Mouse (Mus musculus) liver, embryonic 11.5 days (tissue): ENCODE measurements at regions not wholly inside any gene's neighbourhood (a gene's known extent, or its start where the extent isn't known, plus 50 kb on each side); places are given as distances from the start of the nearest gene placed in this dataset.

Experiments
- ATAC-seq: fragments of 200-750 bp; cut with Nextera tagmentation; replicated peaks from 2 replicates; pipeline ENCODE4 v1.8.0; 2017; ENCODE audit warnings: moderate number of reproducible peaks, mild to moderate bottlenecking, moderate TSS enrichment, moderate library complexity; ENCODE audit not compliant: low FRiP score
- DNase-seq: peaks from one replicate; pipeline ENCODE4 v3.0.0-alpha.2; 2017; ENCODE audit warnings: low spot score
- H3K27ac ChIP-seq: fragments of 300-500 bp; sonication (generic); 2 replicates; pipeline ENCODE4 v1.5.1; 2014; ENCODE audit warnings: mild to moderate bottlenecking, low read depth, low read length, control low read depth
- H3K27me3 ChIP-seq: fragments of 300-500 bp; sonication (generic); replicated peaks from 2 replicates; pipeline ENCODE4 v1.6.1; 2014; ENCODE audit warnings: low read length, mixed read lengths; ENCODE audit not compliant: control insufficient read depth, insufficient read depth
- H3K36me3 ChIP-seq: fragments of 300-500 bp; sonication (generic); 2 replicates; pipeline ENCODE4 v1.6.1; 2014; ENCODE audit warnings: mild to moderate bottlenecking, low read length, moderate library complexity, mixed read lengths; ENCODE audit not compliant: control insufficient read depth, insufficient read depth
- H3K4me1 ChIP-seq: fragments of 300-500 bp; sonication (generic); replicated peaks from 2 replicates; pipeline ENCODE4 v1.6.1; 2014; ENCODE audit warnings: low read length, mixed read lengths; ENCODE audit not compliant: control insufficient read depth, insufficient read depth
- H3K4me2 ChIP-seq: fragments of 300-500 bp; sonication (generic); 2 replicates; pipeline ENCODE4 v1.6.1; 2014; ENCODE audit warnings: mild to moderate bottlenecking, control low read depth, moderate library complexity
- H3K4me3 ChIP-seq: fragments of 300-500 bp; sonication (generic); 2 replicates; pipeline ENCODE4 v1.5.1; 2014; ENCODE audit warnings: low read depth, low read length, control low read depth
- H3K9ac ChIP-seq: fragments of 300-500 bp; sonication (generic); 2 replicates; pipeline ENCODE4 v1.6.1; 2014; ENCODE audit warnings: low read depth, low read length, control low read depth
- H3K9me3 ChIP-seq: fragments of 300-500 bp; sonication (generic); 2 replicates; pipeline ENCODE4 v1.6.1; 2016; ENCODE audit warnings: low read length, inconsistent platforms, mixed read lengths; ENCODE audit not compliant: control insufficient read depth
- WGBS: fragments of 180-500 bp; shearing (Covaris S2); extraction: QIAGEN DNeasy Blood & Tissue Kit; methylation state at CpG from one replicate; pipeline ENCODE4 v1.1.7; 2014; 5-methylcytosine and 5-hydroxymethylcytosine counted together

DNA sequence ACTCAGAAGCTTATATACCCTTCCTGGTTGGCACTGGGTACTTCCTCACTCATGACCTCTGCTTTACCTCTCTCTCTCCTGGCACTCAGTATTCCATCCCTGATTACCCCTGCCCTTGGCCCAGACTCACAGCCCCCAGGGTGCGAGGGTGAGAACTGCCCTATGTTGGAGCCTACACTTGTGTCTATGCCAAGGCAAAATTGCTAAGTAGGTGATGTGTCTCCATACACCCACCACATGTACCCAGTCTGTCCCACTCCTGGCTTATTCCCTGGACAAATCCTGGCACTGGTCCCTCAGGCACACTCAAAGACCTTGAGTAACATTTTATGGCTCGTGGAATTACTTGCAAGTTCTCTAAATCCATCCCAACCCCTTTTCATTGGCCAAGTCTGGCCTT lies 114.5 kb upstream of the Cd180 start:
- H3K36me3 ChIP-seq, result no peaks in the 10 kb centered on the region
- no peak overlapping the region for H3K9ac ChIP-seq
- H3K9me3 ChIP-seq, result no peaks in the 10 kb centered on the region
- no peak for DNase-seq
- no peaks in the 10 kb centered on the region for H3K27me3 ChIP-seq
- H3K27ac ChIP-seq, result no peak overlapping the region
- no peak for ATAC-seq
- whole genome bisulfite sequencing, result 80% methylated on average over 2 of the region's 2 CpGs
- no peaks in the 10 kb centered on the region for H3K4me1 ChIP-seq
- no peak overlapping the region for H3K4me3 ChIP-seq
- H3K4me2 ChIP-seq, result no peak overlapping the region

DNA sequence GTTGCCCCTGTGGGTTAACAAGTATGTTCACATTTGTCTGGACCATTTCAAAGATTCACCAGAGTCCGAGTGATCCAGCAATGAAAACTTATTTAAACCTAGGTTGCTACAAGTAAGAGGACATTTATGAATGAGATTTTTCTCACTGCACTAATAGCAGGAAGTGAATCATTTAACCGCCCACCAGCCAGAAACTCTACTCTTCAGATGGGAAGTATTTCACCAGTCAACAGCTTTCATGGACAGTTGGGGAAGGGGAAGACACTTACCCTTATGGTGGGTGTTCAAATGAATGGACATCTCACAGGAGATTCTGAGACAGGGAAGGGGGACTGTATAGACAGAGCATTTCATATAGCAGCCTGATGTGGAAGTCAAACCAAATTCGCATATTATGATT lies 113.7 kb upstream of the Cd180 start:
- H3K4me3 ChIP-seq, result no peak overlapping the region

DNA sequence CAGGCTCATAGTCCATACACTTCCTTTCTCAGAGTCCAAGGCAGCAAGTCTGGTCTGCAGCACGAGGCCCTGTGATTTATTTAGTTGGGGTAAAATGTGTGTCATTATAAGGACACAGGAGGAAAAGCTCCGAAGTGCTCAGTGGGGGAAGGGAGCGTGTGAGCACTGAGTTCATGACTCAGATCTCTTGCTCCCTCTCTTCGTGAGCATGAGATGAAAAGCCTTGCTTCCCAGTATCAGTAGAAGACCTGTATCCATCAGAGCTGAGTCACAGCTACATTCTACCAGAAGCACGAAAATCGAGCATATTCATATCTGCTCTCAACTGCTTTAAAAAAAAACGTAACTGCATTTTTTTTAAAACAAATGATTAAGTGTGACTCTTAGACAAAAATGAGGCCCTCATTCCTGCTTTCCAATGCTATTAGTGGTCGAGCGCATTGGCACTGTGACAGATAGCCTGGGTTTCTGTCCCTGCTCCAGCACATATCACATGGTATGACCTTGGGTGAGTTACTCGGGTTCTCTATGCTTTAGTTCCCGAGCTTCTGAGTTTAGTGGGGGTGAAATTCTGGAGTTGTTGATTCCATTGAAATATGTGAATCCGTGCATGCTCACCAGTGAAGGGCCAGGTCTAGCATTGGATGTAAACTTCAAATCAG lies 109.2 kb upstream of the Cd180 start:
- no peaks in the 10 kb centered on the region for H3K9me3 ChIP-seq
- ATAC-seq (no peak), DNase-seq (no peak)
- no peak overlapping the region for H3K9ac ChIP-seq
- H3K36me3 ChIP-seq, result no peaks in the 10 kb centered on the region
- H3K4me3 ChIP-seq, result no peak overlapping the region
- H3K4me1 ChIP-seq, result no peaks in the 10 kb centered on the region
- H3K4me2 ChIP-seq, result no peak overlapping the region
- WGBS, result 70% methylated on average over 12 of the region's 12 CpGs
- no peaks in the 10 kb centered on the region for H3K27me3 ChIP-seq
- no peak overlapping the region for H3K27ac ChIP-seq

More for the DNA sequence above, 113.7 kb upstream of the Cd180 start:
- H3K9me3 ChIP-seq, result no peaks in the 10 kb centered on the region
- no peak overlapping the region for H3K9ac ChIP-seq
- no peaks in the 10 kb centered on the region for H3K36me3 ChIP-seq
- no peak overlapping the region for H3K4me2 ChIP-seq
- ATAC-seq, result no peak
- no peaks in the 10 kb centered on the region for H3K27me3 ChIP-seq
- WGBS, result 74% methylated on average over 3 of the region's 3 CpGs
- no peak overlapping the region for H3K27ac ChIP-seq
- no peaks in the 10 kb centered on the region for H3K4me1 ChIP-seq
- no peak for DNase-seq

DNA sequence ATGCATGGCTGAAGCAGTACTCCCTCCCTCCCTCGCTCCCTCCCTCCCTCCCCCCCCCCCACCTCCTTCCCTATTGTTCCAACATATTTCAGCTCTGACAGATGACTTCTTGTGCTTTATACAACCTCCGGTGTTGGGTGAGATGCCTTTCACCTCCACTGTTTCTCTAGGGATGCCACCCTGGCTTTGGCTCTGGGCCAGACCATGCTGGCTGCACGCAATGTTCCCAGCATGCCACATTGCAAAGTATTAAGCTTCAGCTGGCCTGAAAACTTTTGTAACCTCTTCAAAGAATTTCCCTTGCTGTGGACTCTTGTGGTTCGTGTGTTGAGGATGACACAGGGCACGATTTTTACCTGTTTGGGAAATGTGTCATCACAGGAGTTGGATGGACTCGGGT lies 107.1 kb upstream of the Cd180 start:
- no peaks in the 10 kb centered on the region for H3K9me3 ChIP-seq
- no peak for DNase-seq
- no peak overlapping the region for H3K27ac ChIP-seq
- no peaks in the 10 kb centered on the region for H3K4me1 ChIP-seq
- ATAC-seq, result no peak
- no peaks in the 10 kb centered on the region for H3K36me3 ChIP-seq
- H3K9ac ChIP-seq, result no peak overlapping the region
- H3K4me3 ChIP-seq, result no peak overlapping the region
- H3K4me2 ChIP-seq, result no peak overlapping the region
- no peaks in the 10 kb centered on the region for H3K27me3 ChIP-seq
- 75% methylated on average over 6 of the region's 6 CpGs for WGBS

DNA sequence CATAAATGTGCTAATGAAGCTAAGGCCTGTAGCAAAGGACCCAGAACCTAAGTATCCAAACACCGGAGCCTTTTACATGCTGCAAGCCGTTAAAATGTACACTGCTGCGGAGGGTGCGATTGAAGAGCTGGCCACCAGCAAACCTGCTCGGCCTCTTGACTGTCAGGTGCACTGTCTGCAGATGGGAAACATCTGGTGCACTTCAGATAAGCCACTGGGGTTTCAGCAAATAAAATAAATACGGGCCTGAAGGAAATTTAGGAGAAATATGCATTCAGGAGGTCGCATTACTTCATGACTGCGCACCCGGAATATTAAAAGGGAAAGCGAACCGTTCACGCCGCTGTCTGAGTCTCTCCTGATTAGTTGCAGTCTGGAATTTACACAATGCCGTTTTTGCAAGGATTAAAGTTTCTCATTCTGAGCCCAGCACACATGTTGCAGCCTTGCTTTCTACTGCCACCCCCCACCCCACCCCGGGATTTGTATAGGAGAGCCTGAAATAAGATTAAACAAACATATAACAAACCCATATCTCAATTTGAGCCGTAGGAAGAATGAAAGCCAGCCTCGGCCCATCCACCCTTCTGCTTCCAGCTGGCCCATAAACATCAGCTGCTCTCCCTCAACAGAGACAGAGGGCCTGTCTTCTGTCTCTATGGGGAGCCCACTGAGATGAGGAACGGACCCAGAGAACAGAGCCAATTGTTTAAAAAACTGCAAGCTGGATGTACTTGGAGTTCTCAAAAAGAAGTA lies 103.5 kb upstream of the Cd180 start:
- 66% methylated on average over 18 of the region's 18 CpGs for WGBS
- Histone ChIP-seq H3K9ac (no peak overlapping the region), H3K27me3 (no peaks in the 10 kb centered on the region), H3K36me3 (no peaks in the 10 kb centered on the region), H3K4me1 (no peaks in the 10 kb centered on the region), H3K27ac (no peak overlapping the region), H3K9me3 (no peaks in the 10 kb centered on the region), H3K4me2 (no peak overlapping the region; the same call in 1 of the 2 replicates), H3K4me3 (no peak overlapping the region)
- ATAC-seq (no peak), DNase-seq (no peak)

DNA sequence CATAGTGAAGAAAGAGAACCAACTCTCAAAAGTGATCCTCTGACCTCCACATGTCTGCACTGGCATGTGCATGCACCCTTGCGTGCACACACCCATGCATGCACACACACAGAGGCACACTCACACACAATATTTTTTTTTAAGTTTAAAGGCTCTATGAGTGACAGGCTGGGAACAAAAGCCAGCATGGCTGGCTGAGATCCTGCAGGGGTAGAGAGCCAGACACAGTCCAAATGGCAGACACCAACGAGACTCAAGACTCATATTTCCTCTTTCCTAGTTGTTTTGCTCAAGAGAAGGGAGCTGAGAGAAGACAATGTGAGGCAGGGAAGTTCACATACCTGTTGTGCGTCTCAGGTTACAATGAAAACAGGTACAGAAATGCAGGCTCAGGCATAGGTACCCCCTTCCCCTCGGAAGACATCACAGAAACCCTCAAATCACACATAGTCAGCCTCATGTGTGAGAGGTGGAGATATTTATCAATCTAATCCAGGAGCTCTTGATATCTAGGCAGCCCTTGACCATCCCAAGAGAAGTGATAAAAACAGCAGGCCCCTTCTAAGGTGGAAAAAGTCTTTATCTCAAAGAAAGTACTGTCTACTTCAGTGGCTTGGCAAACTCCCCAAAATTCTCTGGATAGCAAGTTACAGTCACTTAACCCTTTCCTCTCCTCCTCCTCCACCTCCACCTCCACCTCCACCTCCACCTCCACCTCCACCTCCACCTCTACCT lies 101.4 kb upstream of the Cd180 start:
- WGBS, result 63% methylated on average over 4 of the region's 4 CpGs
- Histone ChIP-seq H3K4me3 (no peak overlapping the region), H3K4me1 (no peaks in the 10 kb centered on the region), H3K27ac (no peak overlapping the region), H3K27me3 (no peaks in the 10 kb centered on the region), H3K9ac (no peak overlapping the region), H3K4me2 (no peak overlapping the region), H3K9me3 (no peaks in the 10 kb centered on the region), H3K36me3 (no peaks in the 10 kb centered on the region)
- DNase-seq, result no peak
- no peak for ATAC-seq

DNA sequence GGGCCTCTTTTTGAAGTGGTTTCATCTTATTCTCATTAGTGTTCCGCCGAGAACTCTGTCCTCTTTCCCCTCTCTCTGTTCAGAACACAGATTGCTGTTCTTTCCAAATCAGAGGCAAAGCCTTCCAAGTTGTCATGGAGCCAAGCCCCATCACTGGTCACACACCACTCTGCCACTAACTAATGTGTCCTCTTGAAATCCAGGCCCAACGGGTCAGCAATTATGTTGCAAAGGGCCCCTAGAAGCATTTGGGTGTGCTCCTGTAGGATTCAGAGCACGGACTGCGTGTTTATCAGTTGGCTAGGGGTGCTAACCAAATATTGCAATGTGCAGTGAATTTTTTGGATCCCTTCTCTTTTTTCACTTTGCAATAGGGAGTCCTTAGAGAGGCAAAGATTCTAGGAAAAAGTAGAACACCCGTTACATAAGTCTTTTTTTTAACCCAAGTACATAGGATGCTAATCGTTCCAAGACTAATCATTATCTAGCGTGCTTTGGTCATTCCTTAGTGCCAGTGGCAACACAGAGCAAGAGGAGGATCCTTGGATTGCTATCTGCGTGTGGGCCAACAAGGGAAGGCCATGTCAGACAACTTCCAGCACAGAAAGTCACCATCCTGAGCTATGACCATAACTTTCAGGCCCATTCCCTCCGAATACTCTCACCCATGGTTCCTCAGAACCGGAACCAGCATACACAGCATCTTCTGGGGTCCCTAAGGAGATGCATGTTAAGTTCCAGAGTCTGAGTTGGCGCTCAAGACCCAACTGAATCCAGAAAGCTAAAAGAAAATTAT lies 99.8 kb upstream of the Cd180 start:
- Histone ChIP-seq H3K27ac (no peak overlapping the region), H3K36me3 (no peaks in the 10 kb centered on the region), H3K4me3 (no peak overlapping the region), H3K9ac (no peak overlapping the region), H3K4me1 (no peaks in the 10 kb centered on the region), H3K27me3 (no peaks in the 10 kb centered on the region), H3K4me2 (no peak overlapping the region), H3K9me3 (no peaks in the 10 kb centered on the region)
- 88% methylated on average over 12 of the region's 12 CpGs for WGBS
- ATAC-seq (no peak), DNase-seq (no peak)

DNA sequence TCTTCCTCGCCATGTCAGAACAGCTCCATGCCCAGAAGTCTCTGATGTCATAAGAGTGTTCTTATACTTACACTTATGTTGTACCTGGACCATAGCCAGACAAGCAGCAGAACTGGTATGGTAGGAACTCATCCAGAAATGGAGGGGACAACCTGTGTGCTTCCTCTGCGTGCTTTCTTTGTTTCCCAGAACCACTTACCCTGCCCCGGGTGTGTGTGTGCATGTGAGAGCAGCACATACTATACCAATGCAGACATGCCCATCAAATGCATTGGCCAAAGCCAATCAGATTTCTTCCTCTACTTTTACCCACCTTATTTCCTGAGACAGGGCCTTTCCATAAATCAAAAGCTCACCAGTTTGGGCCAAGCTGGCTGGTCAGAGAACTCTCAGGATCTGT lies 99.2 kb upstream of the Cd180 start:
- Histone ChIP-seq H3K36me3 (no peaks in the 10 kb centered on the region), H3K4me2 (no peak overlapping the region), H3K9ac (no peak overlapping the region), H3K27ac (no peak overlapping the region), H3K9me3 (no peaks in the 10 kb centered on the region), H3K27me3 (no peaks in the 10 kb centered on the region), H3K4me3 (no peak overlapping the region), H3K4me1 (no peaks in the 10 kb centered on the region)
- ATAC-seq (no peak), DNase-seq (no peak)
- 90% methylated on average over 3 of the region's 3 CpGs for WGBS
